Mouse (Mus musculus): ENCODE measurements around the gene C3ar1. TPM values are rescaled to one million over a fixed set of nuclear protein-coding genes. Genes with fewer than 3 reads are reported as not detected.

The C3ar1 gene
- polyA plus RNA-seq (2015; fragmentation: Nextera tagmentation; extraction: Ambion mirVana): 2.1 TPM in 2 replicates

- Histone ChIP-seq H3K4me2 (ENCODE audit: low read depth, low read length) (no peak within 1 kb of the TSS), H3K9me3 (ENCODE audit: control insufficient read depth, low read length) (no peaks in the 10 kb centered on the region), H3K4me3 (ENCODE audit: low read length) (no peak within 1 kb of the TSS), H3K27me3 (replicated peaks; ENCODE audit: control insufficient read depth, insufficient read depth, low read length) (no peaks in the 10 kb centered on the region), H3K36me3 (ENCODE audit: control insufficient read depth, insufficient read depth, low read length) (no peaks in the 10 kb centered on the region), H3K9ac (ENCODE audit: low read depth, low read length) (no peak within 1 kb of the TSS), H3K27ac (ENCODE audit: low read length) (no peak within 1 kb of the TSS), H3K4me1 (ENCODE audit: control insufficient read depth, insufficient read depth, low read length) (no peaks in the 10 kb centered on the region)
- 55% methylated on average over 7 of the region's 7 CpGs for WGBS
- ATAC-seq: 0 out of 2 replicates have a peak, but pooled peaks have one; percentile 36
Measured at GRCm38 (mm10) chr6:122855955-122856354, at the start of gene C3ar1. Gene C3ar1 (minus strand): TSS chr6:122856161.

GRCm38 (mm10) chr6:122892442-122893049, 36.6 kb upstream of the C3ar1 start:
- H3K4me1 ChIP-seq (ENCODE audit: control insufficient read depth, insufficient read depth, low read length): no peaks in the 10 kb centered on the region

GRCm38 (mm10) chr6:122889599-122889998, 33.6 kb upstream of the C3ar1 start:
- no peak overlapping the region for H3K27ac ChIP-seq (ENCODE audit: low read length)
- no peaks in the 10 kb centered on the region for H3K4me1 ChIP-seq (ENCODE audit: control insufficient read depth, insufficient read depth, low read length)
- no peaks in the 10 kb centered on the region for H3K9me3 ChIP-seq (ENCODE audit: control insufficient read depth, low read length)
- no peak overlapping the region for H3K4me3 ChIP-seq (ENCODE audit: low read length)
- no peaks in the 10 kb centered on the region for H3K27me3 ChIP-seq (replicated peaks; ENCODE audit: control insufficient read depth, insufficient read depth, low read length)
- 91% methylated on average over 2 of the region's 2 CpGs for WGBS
- no peak for ATAC-seq
- no peak overlapping the region for H3K4me2 ChIP-seq (ENCODE audit: low read depth, low read length)
- no peak overlapping the region for H3K9ac ChIP-seq (ENCODE audit: low read depth, low read length)
- H3K36me3 ChIP-seq (ENCODE audit: control insufficient read depth, insufficient read depth, low read length): peaks cover 21% of the 10 kb centered on the region

More at GRCm38 (mm10) chr6:122892442-122893049, 36.6 kb upstream of the C3ar1 start:
- H3K4me3 ChIP-seq (ENCODE audit: low read length): no peak overlapping the region
- H3K27me3 ChIP-seq (replicated peaks; ENCODE audit: control insufficient read depth, insufficient read depth, low read length): no peaks in the 10 kb centered on the region
- no peak overlapping the region for H3K27ac ChIP-seq (ENCODE audit: low read length)
- 14% methylated on average over 2 of the region's 2 CpGs for WGBS
- H3K36me3 ChIP-seq (ENCODE audit: control insufficient read depth, insufficient read depth, low read length): peaks cover 9% of the 10 kb centered on the region; the same call in 1 of the 2 replicates
- H3K9ac ChIP-seq (ENCODE audit: low read depth, low read length): no peak overlapping the region
- H3K9me3 ChIP-seq (ENCODE audit: control insufficient read depth, low read length): no peaks in the 10 kb centered on the region
- no peak for ATAC-seq
- no peak overlapping the region for H3K4me2 ChIP-seq (ENCODE audit: low read depth, low read length)

- no peaks in the 10 kb centered on the region for H3K27me3 ChIP-seq (replicated peaks; ENCODE audit: control insufficient read depth, insufficient read depth, low read length)
- H3K4me1 ChIP-seq (ENCODE audit: control insufficient read depth, insufficient read depth, low read length): 0 out of 2 replicates have a peak, but pooled peaks cover 2% of the 10 kb centered on the region
- no peak overlapping the region for H3K4me2 ChIP-seq (ENCODE audit: low read depth, low read length)
- no peaks in the 10 kb centered on the region for H3K9me3 ChIP-seq (ENCODE audit: control insufficient read depth, low read length)
- H3K4me3 ChIP-seq (ENCODE audit: low read length): no peak overlapping the region
- H3K9ac ChIP-seq (ENCODE audit: low read depth, low read length): no peak overlapping the region
- 91% methylated on average over 9 of the region's 9 CpGs for WGBS
- no peak for ATAC-seq
- no peak overlapping the region for H3K27ac ChIP-seq (ENCODE audit: low read length)
- peaks cover 43% of the 10 kb centered on the region for H3K36me3 ChIP-seq (ENCODE audit: control insufficient read depth, insufficient read depth, low read length)
Measured at GRCm38 (mm10) chr6:122883603-122884002, 27.6 kb upstream of the C3ar1 start.

DNA sequence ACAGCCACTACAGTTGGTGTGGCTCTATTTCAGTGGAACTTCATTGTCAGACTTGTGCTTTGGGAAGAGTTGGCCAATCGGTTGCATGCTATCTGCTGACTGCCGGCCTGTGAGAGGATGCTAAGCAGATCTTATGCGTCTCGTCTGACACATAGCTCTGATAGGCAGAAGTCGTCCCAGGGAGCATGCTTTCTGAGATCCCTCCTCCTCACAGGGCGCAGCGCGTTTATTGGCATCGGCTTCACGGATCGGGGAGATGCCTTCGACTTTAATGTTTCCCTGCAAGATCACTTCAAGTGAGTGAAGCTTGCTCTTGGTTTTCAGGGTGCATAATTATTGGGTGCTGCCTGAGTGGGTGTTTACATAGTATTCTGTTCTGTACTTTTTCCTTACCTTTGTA, 25.3 kb upstream of the C3ar1 start:
- Histone ChIP-seq H3K4me2 (ENCODE audit: low read depth, low read length) (no peak overlapping the region), H3K4me1 (ENCODE audit: control insufficient read depth, insufficient read depth, low read length) (peaks cover 6% of the 10 kb centered on the region; the same call in 1 of the 2 replicates), H3K27me3 (replicated peaks; ENCODE audit: control insufficient read depth, insufficient read depth, low read length) (no peaks in the 10 kb centered on the region), H3K27ac (ENCODE audit: low read length) (no peak overlapping the region), H3K4me3 (ENCODE audit: low read length) (no peak overlapping the region), H3K36me3 (ENCODE audit: control insufficient read depth, insufficient read depth, low read length) (peaks cover 25% of the 10 kb centered on the region), H3K9me3 (ENCODE audit: control insufficient read depth, low read length) (no peaks in the 10 kb centered on the region), H3K9ac (ENCODE audit: low read depth, low read length) (no peak overlapping the region)
- 90% methylated on average over 12 of the region's 12 CpGs for WGBS
- no peak for ATAC-seq

DNA sequence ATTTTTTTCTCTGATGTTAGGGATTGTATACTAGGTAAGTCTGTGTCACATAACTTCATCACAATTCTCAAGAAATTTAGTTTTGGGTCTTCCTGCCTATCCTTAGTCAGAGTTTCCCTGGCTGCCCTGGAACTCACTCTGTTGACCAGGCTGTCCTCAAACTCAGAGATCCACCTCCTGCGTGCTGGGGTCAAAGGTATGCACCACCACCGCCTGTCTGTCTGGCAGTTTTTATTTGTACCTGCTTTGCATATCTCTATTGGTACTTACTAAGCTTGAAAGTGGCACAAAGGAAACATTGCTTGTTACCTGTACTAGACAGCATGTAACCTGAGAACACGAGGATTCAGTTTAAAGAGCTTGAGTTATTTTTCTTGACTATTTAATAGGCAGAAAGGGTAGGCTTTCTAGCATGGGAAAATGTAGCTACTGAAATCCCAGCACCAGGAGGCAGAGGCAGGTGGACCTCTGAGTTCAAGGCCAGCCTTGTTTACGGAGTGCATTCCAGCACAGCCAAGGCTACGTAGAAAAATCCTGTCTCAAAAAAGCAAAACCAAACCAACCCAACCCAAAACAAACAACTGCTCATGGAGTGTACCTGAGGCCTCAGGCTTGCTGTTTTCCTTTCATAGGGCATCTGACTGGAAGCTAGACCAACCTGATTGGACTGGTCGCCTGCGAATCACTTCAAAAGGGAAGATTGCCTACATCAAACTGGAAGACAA, 24.0 kb upstream of the C3ar1 start:
- no peak overlapping the region for H3K9ac ChIP-seq (ENCODE audit: low read depth, low read length)
- H3K27ac ChIP-seq (ENCODE audit: low read length): no peak overlapping the region
- H3K4me1 ChIP-seq (ENCODE audit: control insufficient read depth, insufficient read depth, low read length): peaks cover 9% of the 10 kb centered on the region
- no peaks in the 10 kb centered on the region for H3K27me3 ChIP-seq (replicated peaks; ENCODE audit: control insufficient read depth, insufficient read depth, low read length)
- H3K9me3 ChIP-seq (ENCODE audit: control insufficient read depth, low read length): no peaks in the 10 kb centered on the region
- 72% methylated on average over 7 of the region's 7 CpGs for WGBS
- no peak overlapping the region for H3K4me3 ChIP-seq (ENCODE audit: low read length)
- peaks cover 24% of the 10 kb centered on the region for H3K36me3 ChIP-seq (ENCODE audit: control insufficient read depth, insufficient read depth, low read length)
- H3K4me2 ChIP-seq (ENCODE audit: low read depth, low read length): no peak overlapping the region
- ATAC-seq: peak; percentile 47; the same call in 1 of the 2 replicates

DNA sequence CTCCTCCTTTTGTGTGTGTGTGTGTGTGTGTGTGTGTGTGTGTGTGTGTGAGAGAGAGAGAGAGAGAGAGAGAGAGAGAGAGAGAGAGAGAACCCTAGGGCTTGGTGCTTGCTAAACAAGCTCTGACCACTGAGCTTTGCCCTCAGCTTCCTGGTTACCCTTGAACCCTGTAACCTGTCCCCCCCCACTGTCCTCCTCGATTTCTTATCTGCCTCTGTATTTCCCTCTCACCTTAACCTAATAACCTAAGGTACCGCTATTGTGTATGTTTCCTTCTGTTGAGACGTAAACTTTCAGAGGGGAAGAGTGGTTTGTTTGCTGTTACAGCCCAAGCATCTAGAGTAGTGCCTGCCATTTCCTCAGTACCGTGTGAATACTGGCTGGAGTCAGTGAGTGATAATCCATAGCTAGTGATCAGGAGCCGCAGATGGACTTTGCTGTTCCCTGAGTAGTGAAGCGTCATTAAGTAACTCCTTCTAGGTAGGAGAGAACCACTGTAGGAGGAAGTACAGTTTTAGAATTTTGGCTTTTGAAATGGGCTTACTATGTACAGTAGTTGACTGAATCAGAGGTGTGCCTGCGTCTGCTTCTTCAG, 23.3 kb upstream of the C3ar1 start:
- Histone ChIP-seq H3K9ac (ENCODE audit: low read depth, low read length) (no peak overlapping the region), H3K36me3 (ENCODE audit: control insufficient read depth, insufficient read depth, low read length) (peaks cover 22% of the 10 kb centered on the region; the same call in 1 of the 2 replicates), H3K4me3 (ENCODE audit: low read length) (no peak overlapping the region), H3K9me3 (ENCODE audit: control insufficient read depth, low read length) (no peaks in the 10 kb centered on the region), H3K4me2 (ENCODE audit: low read depth, low read length) (no peak overlapping the region), H3K4me1 (ENCODE audit: control insufficient read depth, insufficient read depth, low read length) (peaks cover 9% of the 10 kb centered on the region), H3K27me3 (replicated peaks; ENCODE audit: control insufficient read depth, insufficient read depth, low read length) (no peaks in the 10 kb centered on the region), H3K27ac (ENCODE audit: low read length) (no peak overlapping the region)
- peak; percentile 24; the same call in 1 of the 2 replicates for ATAC-seq
- WGBS: 75% methylated on average over 7 of the region's 7 CpGs

- Histone ChIP-seq H3K4me2 (ENCODE audit: low read depth, low read length) (peak overlapping the region; percentile 65), H3K4me3 (ENCODE audit: low read length) (peak overlapping the region; percentile 90), H3K9me3 (ENCODE audit: control insufficient read depth, low read length) (no peaks in the 10 kb centered on the region), H3K27ac (ENCODE audit: low read length) (peak overlapping the region; percentile 87), H3K36me3 (ENCODE audit: control insufficient read depth, insufficient read depth, low read length) (0 out of 2 replicates have a peak, but pooled peaks cover 3% of the 10 kb centered on the region), H3K27me3 (replicated peaks; ENCODE audit: control insufficient read depth, insufficient read depth, low read length) (no peaks in the 10 kb centered on the region), H3K9ac (ENCODE audit: low read depth, low read length) (peak overlapping the region; percentile 95), H3K4me1 (ENCODE audit: control insufficient read depth, insufficient read depth, low read length) (peaks cover 9% of the 10 kb centered on the region)
- peak; percentile 82 for ATAC-seq
- under 1% methylated on average over 31 of the region's 31 CpGs for WGBS
Measured at GRCm38 (mm10) chr6:122874720-122875389, 18.9 kb upstream of the C3ar1 start.
